Mouse (Mus musculus) thymus, adult 2 months (tissue): ENCODE data around the gene Ranbp9. TPM values are rescaled to one million over a fixed set of nuclear protein-coding genes. Genes with fewer than 3 reads are reported as not detected.

ENCODE experiments used
- DNase-seq: peaks from one replicate; pipeline ENCODE4 v3.0.0; 2021
- H3K27ac ChIP-seq: fragments of 200-500 bp; 2 replicates; pipeline ENCODE4 v1.5.1; 2012; ENCODE audit warnings: low read length, control low read depth; ENCODE audit not compliant: control insufficient read depth, insufficient read depth
- H3K27me3 ChIP-seq: fragments of 200-500 bp; 2 replicates; pipeline ENCODE4 v1.6.1; 2012; ENCODE audit warnings: mild to moderate bottlenecking, low read length, moderate library complexity, mixed read lengths; ENCODE audit not compliant: control insufficient read depth, insufficient read depth
- H3K36me3 ChIP-seq: fragments of 200-500 bp; 2 replicates; pipeline ENCODE4 v1.6.1; 2012; ENCODE audit warnings: mild to moderate bottlenecking, low read length, moderate library complexity; ENCODE audit not compliant: control insufficient read depth, insufficient read depth
- H3K4me1 ChIP-seq: fragments of 200-500 bp; replicated peaks from 2 replicates; pipeline ENCODE4 v1.6.1; 2012; ENCODE audit warnings: low read length; ENCODE audit not compliant: control insufficient read depth, insufficient read depth
- H3K4me3 ChIP-seq: fragments of 200-500 bp; 2 replicates; pipeline ENCODE4 v1.5.1; 2012; ENCODE audit warnings: mild to moderate bottlenecking, low read length, control low read depth, moderate library complexity; ENCODE audit not compliant: control insufficient read depth, insufficient read depth
- CTCF ChIP-seq: fragments of 200-500 bp; IDR thresholded peaks from 2 replicates; pipeline ENCODE4 v1.5.1; 2012; ENCODE audit warnings: mild to moderate bottlenecking, control low read depth, low read length, moderate library complexity, borderline replicate concordance; ENCODE audit not compliant: control insufficient read depth, poor library complexity, insufficient read depth; ENCODE audit errors: extremely low read depth
- POLR2A ChIP-seq: fragments of 200-500 bp; IDR thresholded peaks from 2 replicates; pipeline ENCODE4 v1.6.1; 2012; ENCODE audit warnings: mild to moderate bottlenecking, low read length, control low read depth, moderate library complexity; ENCODE audit not compliant: control insufficient read depth, poor library complexity, insufficient read depth; ENCODE audit errors: extremely low read depth
- WGBS: fragments of 180-500 bp; shearing (Covaris S2); methylation state at CpG from one replicate; pipeline ENCODE4 v1.1.7; 2018; 5-methylcytosine and 5-hydroxymethylcytosine counted together
- polyA plus RNA-seq: library from polyadenylated mRNA; depleted of rRNA; stranded (reverse); fragments of >200 nt; gene quantifications from 2 replicates; pipeline ENCODE4 v1.2.3, GENCODE M21; 2012

Gene Ranbp9
- polyA plus RNA-seq, 1 experiment = 26.7 TPM

GRCm38 (mm10) chr13:43523906-43524480 lies 42.9 kb upstream of the Ranbp9 start:
- no peak for DNase-seq
- Histone ChIP-seq H3K27me3 (no peaks in the 10 kb centered on the region), H3K4me3 (no peak overlapping the region), H3K36me3 (no peaks in the 10 kb centered on the region), H3K27ac (no peak overlapping the region), H3K4me1 (peaks cover 12% of the 10 kb centered on the region)
- WGBS = 84% methylated on average over 7 of the region's 7 CpGs
- TF ChIP-seq CTCF = no peak
- no peak for TF ChIP-seq POLR2A

- WGBS = 93% methylated on average over 5 of the region's 5 CpGs
- H3K27ac ChIP-seq = no peak overlapping the region
- H3K4me1 ChIP-seq = peaks cover 12% of the 10 kb centered on the region
- H3K4me3 ChIP-seq = no peak overlapping the region
- no peak for TF ChIP-seq POLR2A
- no peak for TF ChIP-seq CTCF
- H3K36me3 ChIP-seq = no peaks in the 10 kb centered on the region
- H3K27me3 ChIP-seq = no peaks in the 10 kb centered on the region
- DNase-seq = no peak
Measured at GRCm38 (mm10) chr13:43521940-43522339, 40.9 kb upstream of the Ranbp9 start.

DNA sequence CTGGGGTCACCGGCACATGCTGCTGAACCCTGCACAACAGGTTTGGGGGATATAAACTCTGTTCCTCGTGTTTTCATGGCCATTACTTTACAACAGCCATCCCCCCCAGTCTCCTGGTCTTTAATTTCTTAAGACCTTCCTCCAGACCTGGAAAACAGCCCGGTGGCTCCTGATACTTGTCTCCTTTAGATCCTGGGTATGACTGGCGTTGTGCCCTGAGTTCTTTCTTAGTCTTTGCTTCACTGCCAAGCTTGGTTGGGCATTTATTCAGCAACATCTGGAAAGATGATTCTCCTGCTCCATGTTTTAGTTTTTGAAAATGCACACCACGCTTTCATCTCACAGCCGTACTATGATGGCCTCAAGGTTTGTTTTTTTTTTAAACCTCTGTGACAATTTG lies 38.2 kb upstream of the Ranbp9 start:
- H3K36me3 ChIP-seq = no peaks in the 10 kb centered on the region
- no peak overlapping the region for H3K4me3 ChIP-seq
- no peak for DNase-seq
- no peaks in the 10 kb centered on the region for H3K4me1 ChIP-seq
- H3K27ac ChIP-seq = no peak overlapping the region
- no peak for TF ChIP-seq CTCF
- H3K27me3 ChIP-seq = no peaks in the 10 kb centered on the region
- 89% methylated on average over 6 of the region's 6 CpGs for WGBS

GRCm38 (mm10) chr13:43517371-43517770 lies 36.3 kb upstream of the Ranbp9 start:
- Histone ChIP-seq H3K27ac (no peak overlapping the region), H3K4me1 (no peaks in the 10 kb centered on the region), H3K36me3 (no peaks in the 10 kb centered on the region), H3K4me3 (no peak overlapping the region), H3K27me3 (no peaks in the 10 kb centered on the region)
- WGBS = 93% methylated on average over 8 of the region's 8 CpGs
- TF ChIP-seq CTCF (no peak), POLR2A (no peak)
- no peak for DNase-seq

DNA sequence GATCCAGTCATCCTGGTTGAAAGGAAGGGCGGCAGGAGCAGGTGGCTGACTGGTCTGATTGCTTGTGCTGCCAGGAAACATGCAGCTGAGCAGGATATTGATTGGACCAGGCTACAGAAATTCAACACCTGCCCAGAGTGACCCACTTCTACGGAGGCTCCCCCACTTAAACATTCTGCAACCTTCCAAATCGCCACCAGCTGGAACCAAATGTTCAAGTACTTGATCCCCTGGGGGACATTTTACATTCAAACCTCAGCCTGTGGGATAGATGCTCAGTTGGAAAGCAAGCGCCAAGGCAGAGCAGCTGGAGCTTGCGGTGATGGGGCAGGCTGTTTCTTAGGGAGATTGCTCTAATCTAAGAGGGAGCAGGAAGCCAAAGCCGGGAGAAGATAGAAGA lies 35.8 kb upstream of the Ranbp9 start:
- no peak for TF ChIP-seq POLR2A
- no peak for TF ChIP-seq CTCF
- Histone ChIP-seq H3K27ac (no peak overlapping the region), H3K27me3 (no peaks in the 10 kb centered on the region), H3K4me3 (no peak overlapping the region), H3K36me3 (no peaks in the 10 kb centered on the region), H3K4me1 (no peaks in the 10 kb centered on the region)
- WGBS = 96% methylated on average over 6 of the region's 6 CpGs
- DNase-seq = no peak

- no peaks in the 10 kb centered on the region for H3K36me3 ChIP-seq
- no peak for DNase-seq
- TF ChIP-seq CTCF = no peak
- TF ChIP-seq POLR2A = no peak
- no peak overlapping the region for H3K4me3 ChIP-seq
- no peak overlapping the region for H3K27ac ChIP-seq
- WGBS = 92% methylated on average over 5 of the region's 5 CpGs
- no peaks in the 10 kb centered on the region for H3K27me3 ChIP-seq
- H3K4me1 ChIP-seq = no peaks in the 10 kb centered on the region
Measured at GRCm38 (mm10) chr13:43516119-43516518, 35.0 kb upstream of the Ranbp9 start.

DNA sequence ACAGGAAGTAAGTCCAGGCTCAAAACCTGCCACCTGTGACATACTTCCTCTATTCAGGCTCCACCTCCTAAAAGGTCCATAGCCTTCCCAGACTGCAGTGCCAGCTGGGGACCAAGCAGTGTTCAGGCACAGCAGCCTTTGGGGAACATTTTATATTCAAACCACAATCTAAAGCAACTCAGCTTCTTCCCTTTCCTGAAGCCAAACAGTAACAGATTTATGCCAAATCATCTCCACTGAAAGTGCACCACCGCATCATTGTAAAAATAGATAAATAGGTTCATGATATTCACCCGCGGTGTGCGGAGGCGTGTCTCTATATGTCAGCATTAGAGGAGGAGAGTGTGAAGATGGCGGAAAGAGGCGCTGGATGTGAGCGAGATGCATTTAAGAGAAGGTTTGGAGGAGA lies 33.9 kb upstream of the Ranbp9 start:
- Histone ChIP-seq H3K27ac (no peak overlapping the region), H3K4me1 (no peaks in the 10 kb centered on the region), H3K4me3 (no peak overlapping the region), H3K27me3 (no peaks in the 10 kb centered on the region), H3K36me3 (no peaks in the 10 kb centered on the region)
- WGBS = 23% methylated on average over 8 of the region's 8 CpGs
- no peak for TF ChIP-seq POLR2A
- no peak for TF ChIP-seq CTCF
- DNase-seq = no peak
